9 mouse cellular contexts compared by ENCODE assay signal in genomic region chr13:92356376-92356775, GRCm38 (mm10). TPM values are rescaled to one million over a fixed set of nuclear protein-coding genes. Genes with fewer than 3 reads are reported as not detected.
DNase-seq lines count a peak whose midpoint lies in the region; ATAC-seq lines count a peak whose summit lies in the region.
"Had no signal": no experiment of that assay in that cellular context is flagged by ENCODE, and none has a peak within 500 bp of the region (broad histone marks: within the 10 kb centered on the region; RNA-seq: fewer than 3 reads in every experiment).

No protein-coding gene starts in this region.

- no peak overlapping the region for H3K9ac ChIP-seq in kidney, embryonic 16.5 days (replicated peaks; ENCODE audit: low read length)
- H3K9ac ChIP-seq in hindbrain, embryonic 14.5 days = no peak overlapping the region
- H3K9ac ChIP-seq in midbrain, embryonic 14.5 days (replicated peaks; ENCODE audit: low read length) = no peak overlapping the region

- peak overlapping the region; percentile 90 for H3K4me2 ChIP-seq in kidney, embryonic 16.5 days (replicated peaks; ENCODE audit: low read depth, low read length)
- peak overlapping the region; percentile 95 for H3K4me2 ChIP-seq in hindbrain, embryonic 14.5 days (replicated peaks)
- H3K4me2 ChIP-seq in midbrain, embryonic 14.5 days (ENCODE audit: low read length) = peak overlapping the region; percentile 88

- no peak overlapping the region for H3K27ac ChIP-seq in kidney, embryonic 16.5 days (ENCODE audit: low read length)
- no peak overlapping the region for H3K27ac ChIP-seq in hindbrain, embryonic 14.5 days
- no peak overlapping the region for H3K27ac ChIP-seq in midbrain, embryonic 14.5 days (replicated peaks; ENCODE audit: low read depth, low read length)

- peak; percentile 10 for DNase-seq in cerebellum, adult 11 months
- no peak for DNase-seq in cerebellum, postnatal 4 days (ENCODE audit: low spot score in 2 of 2)
- DNase-seq in kidney, adult 11 months = no peak
- DNase-seq in hindbrain, embryonic 14.5 days (ENCODE audit: low spot score) = no peak
- DNase-seq in midbrain, embryonic 14.5 days = no peak
- no peak for DNase-seq in frontal cortex, postnatal 14 days (ENCODE audit: low spot score in 2 of 2)
- no peak for DNase-seq in right cerebral cortex, postnatal 14 days

- WGBS in kidney, embryonic 16.5 days = 74% methylated on average over 7 of the region's 7 CpGs
- WGBS in hindbrain, embryonic 14.5 days = 74% methylated on average over 7 of the region's 7 CpGs
- WGBS in midbrain, embryonic 14.5 days = 76% methylated on average over 7 of the region's 7 CpGs

- no peak for ATAC-seq in kidney, embryonic 16.5 days (ENCODE audit: low FRiP score, low TSS enrichment)
- no peak for ATAC-seq in hindbrain, embryonic 14.5 days (ENCODE audit: low FRiP score)
- ATAC-seq in midbrain, embryonic 14.5 days (ENCODE audit: low FRiP score, low TSS enrichment) = no peak
- ATAC-seq: inflammation-experienced regulatory T-cells, adult 6 months had no signal

- peaks cover 26% of the 10 kb centered on the region; the same call in 1 of the 2 replicates for H3K4me1 ChIP-seq in kidney, embryonic 16.5 days (ENCODE audit: insufficient read depth, low read length)
- H3K4me1 ChIP-seq in hindbrain, embryonic 14.5 days (replicated peaks; ENCODE audit: control insufficient read depth, insufficient read depth, low read length) = peaks cover 16% of the 10 kb centered on the region
- H3K4me1 ChIP-seq in midbrain, embryonic 14.5 days (ENCODE audit: control insufficient read depth, insufficient read depth, low read length) = peaks cover 9% of the 10 kb centered on the region

- no peaks in the 10 kb centered on the region for H3K9me3 ChIP-seq in kidney, embryonic 16.5 days (ENCODE audit: low read length)
- H3K9me3 ChIP-seq in hindbrain, embryonic 14.5 days (ENCODE audit: control insufficient read depth, low read length) = no peaks in the 10 kb centered on the region
- no peaks in the 10 kb centered on the region for H3K9me3 ChIP-seq in midbrain, embryonic 14.5 days (ENCODE audit: control insufficient read depth, low read length)

- no peaks in the 10 kb centered on the region for H3K27me3 ChIP-seq in kidney, embryonic 16.5 days (ENCODE audit: insufficient read depth, low read length)
- no peaks in the 10 kb centered on the region for H3K27me3 ChIP-seq in hindbrain, embryonic 14.5 days (ENCODE audit: control insufficient read depth, insufficient read depth, low read length)
- H3K27me3 ChIP-seq in midbrain, embryonic 14.5 days (ENCODE audit: control insufficient read depth, insufficient read depth, low read length) = no peaks in the 10 kb centered on the region

- H3K36me3 ChIP-seq in kidney, embryonic 16.5 days (ENCODE audit: insufficient read depth, low read length) = peaks cover 13% of the 10 kb centered on the region
- no peaks in the 10 kb centered on the region for H3K36me3 ChIP-seq in hindbrain, embryonic 14.5 days (replicated peaks; ENCODE audit: control insufficient read depth, insufficient read depth)
- H3K36me3 ChIP-seq in midbrain, embryonic 14.5 days (ENCODE audit: control insufficient read depth, insufficient read depth, low read length) = no peaks in the 10 kb centered on the region

- H3K4me3 ChIP-seq in kidney, embryonic 16.5 days (ENCODE audit: low read length) = peak overlapping the region; percentile 80
- no peak overlapping the region for H3K4me3 ChIP-seq in hindbrain, embryonic 14.5 days (replicated peaks; ENCODE audit: low read length)
- H3K4me3 ChIP-seq in midbrain, embryonic 14.5 days (replicated peaks; ENCODE audit: low read depth, low read length) = no peak overlapping the region

RNA-seq across cellular contexts. Expression of gene Msh3, which starts 1.6 kb away (rescaled TPM):
- 30.4 and 34.2 TPM in 2 replicates for polyA plus RNA-seq in kidney, embryonic 16.5 days (2015; fragmentation: Nextera tagmentation; extraction: Ambion mirVana)
- 27.5 and 28.0 TPM in 2 replicates for polyA plus RNA-seq in hindbrain, embryonic 14.5 days (2014; fragmentation: Nextera tagmentation; extraction: Ambion mirVana)
- 23.8 and 27.5 TPM in 2 replicates for polyA plus RNA-seq in midbrain, embryonic 14.5 days (2014; fragmentation: Nextera tagmentation; extraction: Ambion mirVana)

RNA-seq across cellular contexts. Expression of gene Dhfr, which starts 1.9 kb away (rescaled TPM):
- 21.0 and 21.7 TPM in 2 replicates for polyA plus RNA-seq in kidney, embryonic 16.5 days (2015; fragmentation: Nextera tagmentation; extraction: Ambion mirVana)
- polyA plus RNA-seq in hindbrain, embryonic 14.5 days (2014; fragmentation: Nextera tagmentation; extraction: Ambion mirVana) = 4.7 and 5.1 TPM in 2 replicates
- 3.6 and 5.7 TPM in 2 replicates for polyA plus RNA-seq in midbrain, embryonic 14.5 days (2014; fragmentation: Nextera tagmentation; extraction: Ambion mirVana)

RNA-seq across cellular contexts. Expression of gene Gm20379, which starts 50.6 kb away (rescaled TPM):
- polyA plus RNA-seq in kidney, embryonic 16.5 days (2015; fragmentation: Nextera tagmentation; extraction: Ambion mirVana) = 1.2 and 1.9 TPM in 2 replicates
- 0.40 and 1.1 TPM in 2 replicates for polyA plus RNA-seq in hindbrain, embryonic 14.5 days (2014; fragmentation: Nextera tagmentation; extraction: Ambion mirVana)
- polyA plus RNA-seq in midbrain, embryonic 14.5 days (2014; fragmentation: Nextera tagmentation; extraction: Ambion mirVana) = 0.49 and 0.82 TPM in 2 replicates
